Mouse (Mus musculus): ENCODE measurements around the gene Olfr531. TPM values are rescaled to one million over a fixed set of nuclear protein-coding genes. Genes with fewer than 3 reads are reported as not detected.

Olfr531 gene
- not detected in 4 replicates for total RNA-seq (2023; ENCODE audit: inconsistent age)

GRCm38 (mm10) chr7:140402818-140403217 lies at the start of gene Olfr531:
Gene Olfr531, minus strand, starts transcription at chr7:140402918.

GRCm38 (mm10) chr7:140421539-140421938 lies 18.8 kb upstream of the Olfr531 start, which contains the start of gene Olfr532:
Gene Olfr532, minus strand, starts transcription at chr7:140421639.

GRCm38 (mm10) chr7:140376231-140376630 lies 26.5 kb downstream of the Olfr531 start, which contains the start of gene Olfr530:
Gene Olfr530, minus strand, starts transcription at chr7:140376331.

DNA sequence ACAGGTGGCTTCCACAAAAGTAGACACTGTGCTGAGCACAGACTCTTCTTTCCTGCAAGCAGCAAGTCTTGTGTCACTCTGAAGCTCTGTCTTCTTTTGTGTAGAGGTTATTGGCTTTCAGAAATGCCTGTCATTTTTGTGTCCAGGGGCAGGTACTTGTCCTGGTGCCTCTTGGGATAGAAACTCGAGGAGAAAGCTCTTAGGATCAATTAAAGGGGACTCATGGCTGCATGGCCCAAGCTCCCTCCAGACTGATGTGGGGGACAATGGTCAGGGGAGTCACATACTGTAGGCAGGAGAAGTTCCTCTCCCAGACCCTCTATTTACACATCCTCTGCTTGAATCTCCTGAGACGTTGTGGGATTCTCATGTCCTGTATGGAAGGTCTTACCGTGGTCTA lies 41.1 kb downstream of the Olfr531 start, which contains the start of gene Olfr60:
Olfr60 (minus strand) TSS at position 101 of the 400 bp plus-strand sequence.

Other genes starting within 250 kb of the Olfr531 start
- gene Sprn, start 248.0 kb downstream of the Olfr531 start, total RNA-seq (2023; ENCODE audit: inconsistent age): not detected in 4 replicates
- gene Olfr522, start 238.2 kb downstream of the Olfr531 start, total RNA-seq (2023; ENCODE audit: inconsistent age): not detected in 4 replicates
- gene Olfr523, start 229.7 kb downstream of the Olfr531 start, total RNA-seq (2023; ENCODE audit: inconsistent age): not detected in 4 replicates
- not detected in 4 replicates for gene Olfr524, start 197.0 kb downstream of the Olfr531 start, total RNA-seq (2023; ENCODE audit: inconsistent age)
- gene Cd163l1, start 184.7 kb downstream of the Olfr531 start, total RNA-seq (2023; ENCODE audit: inconsistent age): not detected in 4 replicates
- gene 5830411N06Rik, start 155.6 kb downstream of the Olfr531 start, total RNA-seq (2023; ENCODE audit: inconsistent age): not detected in 4 replicates
- gene Olfr525, start 82.1 kb downstream of the Olfr531 start, total RNA-seq (2023; ENCODE audit: inconsistent age): not detected in 4 replicates
- not detected in 4 replicates for gene Olfr527, start 68.9 kb downstream of the Olfr531 start, total RNA-seq (2023; ENCODE audit: inconsistent age)
- gene Olfr60, start 41.2 kb downstream of the Olfr531 start, total RNA-seq (2023; ENCODE audit: inconsistent age): not detected in 4 replicates
- not detected in 4 replicates for gene Olfr530, start 26.6 kb downstream of the Olfr531 start, total RNA-seq (2023; ENCODE audit: inconsistent age)
- not detected in 4 replicates for gene Olfr532, start 18.7 kb upstream of the Olfr531 start, total RNA-seq (2023; ENCODE audit: inconsistent age)
- not detected in 4 replicates for gene Olfr533, start 60.5 kb upstream of the Olfr531 start, total RNA-seq (2023; ENCODE audit: inconsistent age)
- gene Olfr535, start 81.3 kb upstream of the Olfr531 start, total RNA-seq (2023; ENCODE audit: inconsistent age): not detected in 4 replicates
- not detected in 4 replicates for gene Olfr536, start 104.5 kb upstream of the Olfr531 start, total RNA-seq (2023; ENCODE audit: inconsistent age)
- not detected in 4 replicates for gene Olfr538, start 165.0 kb upstream of the Olfr531 start, total RNA-seq (2023; ENCODE audit: inconsistent age)
- not detected in 4 replicates for gene Olfr46, start 198.4 kb upstream of the Olfr531 start, total RNA-seq (2023; ENCODE audit: inconsistent age)
- gene Olfr61, start 226.1 kb upstream of the Olfr531 start, total RNA-seq (2023; ENCODE audit: inconsistent age): not detected in 4 replicates
- not detected in 4 replicates for gene Olfr53, start 243.5 kb upstream of the Olfr531 start, total RNA-seq (2023; ENCODE audit: inconsistent age)